Mouse (Mus musculus) lung, postnatal 0 days (tissue): ENCODE data around the gene Gins3. TPM values are rescaled to one million over a fixed set of nuclear protein-coding genes. Genes with fewer than 3 reads are reported as not detected.

Experiments used
- ATAC-seq: fragments of 200-750 bp; cut with Nextera tagmentation; 2 replicates; pipeline ENCODE4 v1.8.0; 2017; ENCODE audit warnings: moderate library complexity
- DNase-seq: peaks from one replicate; pipeline ENCODE4 v3.0.0-alpha.2; 2016; ENCODE audit warnings: low spot score
- H3K27ac ChIP-seq: fragments of 300-500 bp; sonication (generic); 2 replicates; pipeline ENCODE4 v1.5.1; 2014; ENCODE audit warnings: antibody characterized with exemption, mild to moderate bottlenecking, low read length, mixed read lengths
- H3K27me3 ChIP-seq: fragments of 300-500 bp; sonication (generic); replicated peaks from 2 replicates; pipeline ENCODE4 v1.6.1; 2014; ENCODE audit warnings: low read length, mixed read lengths; ENCODE audit not compliant: insufficient read depth
- H3K36me3 ChIP-seq: fragments of 300-500 bp; sonication (generic); 2 replicates; pipeline ENCODE4 v1.6.1; 2014; ENCODE audit warnings: low read length, mixed read lengths; ENCODE audit not compliant: insufficient read depth
- H3K4me1 ChIP-seq: fragments of 300-500 bp; sonication (generic); 2 replicates; pipeline ENCODE4 v1.6.1; 2014; ENCODE audit warnings: antibody characterized with exemption, low read depth, low read length, mixed read lengths; ENCODE audit not compliant: insufficient read depth
- H3K4me2 ChIP-seq: fragments of 300-500 bp; sonication (generic); replicated peaks from 2 replicates; pipeline ENCODE4 v1.6.1; 2014; ENCODE audit warnings: low read depth, mild to moderate bottlenecking, low read length, moderate library complexity, mixed read lengths
- H3K4me3 ChIP-seq: fragments of 300-500 bp; sonication (generic); 2 replicates; pipeline ENCODE4 v1.5.1; 2014; ENCODE audit warnings: low read depth, low read length
- H3K9ac ChIP-seq: fragments of 300-500 bp; sonication (generic); replicated peaks from 2 replicates; pipeline ENCODE4 v1.6.1; 2014; ENCODE audit warnings: low read depth, mild to moderate bottlenecking
- H3K9me3 ChIP-seq: fragments of 300-500 bp; sonication (generic); 2 replicates; pipeline ENCODE4 v1.6.1; 2016; ENCODE audit warnings: low read length, mixed read lengths
- CTCF ChIP-seq: IDR thresholded peaks from 2 replicates; pipeline ENCODE4 v1.5.1; 2016; ENCODE audit warnings: antibody characterized with exemption, mild to moderate bottlenecking
- EP300 ChIP-seq: IDR thresholded peaks from 2 replicates; pipeline ENCODE4 v1.6.1; 2016; ENCODE audit warnings: antibody characterized with exemption, mild to moderate bottlenecking, control low read depth
- WGBS: fragments of 180-500 bp; shearing (Covaris S2); extraction: QIAGEN DNeasy Blood & Tissue Kit; methylation state at CpG from one replicate; pipeline ENCODE4 v1.1.7; 2014; 5-methylcytosine and 5-hydroxymethylcytosine counted together
- polyA plus RNA-seq: library from polyadenylated mRNA; unstranded; fragments of >200 nt; fragmentation: Nextera tagmentation; extraction: Ambion mirVana; gene quantifications from 2 replicates; pipeline ENCODE4 v1.2.1, GENCODE M21; 2015

Gins3 gene
- polyA plus RNA-seq, 1 experiment from 2014 or later = 5.2 TPM

GRCm38 (mm10) chr8:95634063-95634340 is 749 bp downstream of the Gins3 start:
- peak overlapping the region; percentile 41 for H3K9ac ChIP-seq
- no peaks in the 10 kb centered on the region for H3K9me3 ChIP-seq
- H3K36me3 ChIP-seq = no peaks in the 10 kb centered on the region
- H3K4me3 ChIP-seq = peak overlapping the region; percentile 77
- no peak for ATAC-seq
- H3K27ac ChIP-seq = no peak overlapping the region
- H3K4me2 ChIP-seq = peak overlapping the region; percentile 95
- 3% methylated on average over 6 of the region's 6 CpGs for WGBS
- peaks cover 4% of the 10 kb centered on the region; the same call in 1 of the 2 replicates for H3K4me1 ChIP-seq
- TF ChIP-seq CTCF = no peak
- no peak for TF ChIP-seq EP300
- no peaks in the 10 kb centered on the region for H3K27me3 ChIP-seq
- no peak for DNase-seq

GRCm38 (mm10) chr8:95644942-95645341 is 11.7 kb downstream of the Gins3 start:
- Histone ChIP-seq H3K9ac (no peak overlapping the region), H3K4me1 (no peaks in the 10 kb centered on the region), H3K36me3 (no peaks in the 10 kb centered on the region), H3K4me3 (no peak overlapping the region), H3K9me3 (no peaks in the 10 kb centered on the region), H3K27ac (no peak overlapping the region), H3K27me3 (no peaks in the 10 kb centered on the region), H3K4me2 (no peak overlapping the region)
- ATAC-seq = peak; percentile 71
- TF ChIP-seq EP300 = no peak
- 63% methylated on average over 2 of the region's 2 CpGs for WGBS
- DNase-seq = peak; percentile 63

GRCm38 (mm10) chr8:95648251-95648650 is 15.0 kb downstream of the Gins3 start:
- H3K27me3 ChIP-seq = no peaks in the 10 kb centered on the region
- DNase-seq = no peak
- WGBS = 84% methylated on average over 3 of the region's 3 CpGs
- no peaks in the 10 kb centered on the region for H3K4me1 ChIP-seq
- H3K9me3 ChIP-seq = no peaks in the 10 kb centered on the region
- TF ChIP-seq CTCF = no peak
- no peak for TF ChIP-seq EP300
- no peak overlapping the region for H3K4me2 ChIP-seq
- no peak for ATAC-seq
- H3K4me3 ChIP-seq = no peak overlapping the region
- no peak overlapping the region for H3K27ac ChIP-seq
- no peak overlapping the region for H3K9ac ChIP-seq
- no peaks in the 10 kb centered on the region for H3K36me3 ChIP-seq

- no peak overlapping the region for H3K4me3 ChIP-seq
- no peaks in the 10 kb centered on the region for H3K4me1 ChIP-seq
- TF ChIP-seq CTCF = no peak
- TF ChIP-seq EP300 = no peak
- WGBS = 51% methylated on average over 5 of the region's 5 CpGs
- ATAC-seq (no peak), DNase-seq (no peak)
- H3K4me2 ChIP-seq = no peak overlapping the region
- H3K9me3 ChIP-seq = no peaks in the 10 kb centered on the region
- H3K27ac ChIP-seq = no peak overlapping the region
- no peak overlapping the region for H3K9ac ChIP-seq
- H3K36me3 ChIP-seq = no peaks in the 10 kb centered on the region
- H3K27me3 ChIP-seq = no peaks in the 10 kb centered on the region
Observed at GRCm38 (mm10) chr8:95653351-95653750, 20.1 kb downstream of the Gins3 start.

- Histone ChIP-seq H3K4me3 (no peak overlapping the region), H3K36me3 (no peaks in the 10 kb centered on the region), H3K9ac (no peak overlapping the region), H3K4me2 (no peak overlapping the region), H3K27ac (no peak overlapping the region), H3K4me1 (no peaks in the 10 kb centered on the region), H3K27me3 (no peaks in the 10 kb centered on the region), H3K9me3 (no peaks in the 10 kb centered on the region)
- TF ChIP-seq CTCF = no peak
- TF ChIP-seq EP300 = no peak
- ATAC-seq (no peak), DNase-seq (no peak)
- WGBS = 66% methylated on average over 7 of the region's 7 CpGs
Observed at GRCm38 (mm10) chr8:95655831-95656230, 22.6 kb downstream of the Gins3 start.

GRCm38 (mm10) chr8:95656316-95657002 is 23.2 kb downstream of the Gins3 start:
- WGBS = 49% methylated on average over 5 of the region's 5 CpGs
- DNase-seq (no peak), ATAC-seq (no peak)

GRCm38 (mm10) chr8:95657523-95657922 is 24.3 kb downstream of the Gins3 start:
- 59% methylated on average over 2 of the region's 2 CpGs for whole genome bisulfite sequencing
- TF ChIP-seq CTCF (no peak), EP300 (no peak)

More at GRCm38 (mm10) chr8:95656316-95657002, 23.2 kb downstream of the Gins3 start:
- TF ChIP-seq CTCF (no peak), EP300 (no peak)
- H3K4me2 ChIP-seq = no peak overlapping the region
- H3K9ac ChIP-seq = no peak overlapping the region
- H3K27ac ChIP-seq = no peak overlapping the region
- no peaks in the 10 kb centered on the region for H3K4me1 ChIP-seq
- no peaks in the 10 kb centered on the region for H3K27me3 ChIP-seq
- no peaks in the 10 kb centered on the region for H3K36me3 ChIP-seq
- no peaks in the 10 kb centered on the region for H3K9me3 ChIP-seq
- H3K4me3 ChIP-seq = no peak overlapping the region

More at GRCm38 (mm10) chr8:95657523-95657922, 24.3 kb downstream of the Gins3 start:
- ATAC-seq (no peak), DNase-seq (no peak)
- H3K9ac ChIP-seq = no peak overlapping the region
- no peaks in the 10 kb centered on the region for H3K36me3 ChIP-seq
- H3K9me3 ChIP-seq = no peaks in the 10 kb centered on the region
- no peaks in the 10 kb centered on the region for H3K27me3 ChIP-seq
- H3K4me2 ChIP-seq = no peak overlapping the region
- no peak overlapping the region for H3K4me3 ChIP-seq
- H3K27ac ChIP-seq = no peak overlapping the region
- no peaks in the 10 kb centered on the region for H3K4me1 ChIP-seq
